Mouse (Mus musculus): Measurements from ENCODE around the gene Rab1b.

Gene Rab1b

DNA sequence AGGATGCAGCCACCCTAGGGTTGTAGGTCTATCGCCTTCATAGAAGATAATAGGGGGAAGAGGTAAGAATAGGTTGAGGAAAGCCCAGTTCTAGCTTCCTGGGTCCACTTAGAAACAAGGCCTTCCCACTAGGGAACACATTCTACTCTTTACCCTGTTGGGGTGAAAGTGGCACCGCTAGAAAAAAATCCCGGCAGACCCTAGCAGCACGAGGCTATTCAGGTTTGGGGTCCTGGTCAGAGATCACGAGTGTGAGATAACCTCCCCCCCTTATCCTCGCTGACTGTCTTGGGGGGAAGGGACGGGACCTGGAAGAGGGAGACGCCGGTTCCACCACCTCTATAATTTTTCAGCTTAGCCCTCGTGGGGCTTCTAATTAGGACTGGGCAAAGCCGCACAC is 35.8 kb downstream of the Rab1b start:
- DNase-seq: no peak

GRCm38 (mm10) chr19:5069978-5070377 is 36.9 kb downstream of the Rab1b start:
- no peak for DNase-seq

GRCm38 (mm10) chr19:5069486-5069885 is 37.4 kb downstream of the Rab1b start:
- no peak for DNase-seq

DNA sequence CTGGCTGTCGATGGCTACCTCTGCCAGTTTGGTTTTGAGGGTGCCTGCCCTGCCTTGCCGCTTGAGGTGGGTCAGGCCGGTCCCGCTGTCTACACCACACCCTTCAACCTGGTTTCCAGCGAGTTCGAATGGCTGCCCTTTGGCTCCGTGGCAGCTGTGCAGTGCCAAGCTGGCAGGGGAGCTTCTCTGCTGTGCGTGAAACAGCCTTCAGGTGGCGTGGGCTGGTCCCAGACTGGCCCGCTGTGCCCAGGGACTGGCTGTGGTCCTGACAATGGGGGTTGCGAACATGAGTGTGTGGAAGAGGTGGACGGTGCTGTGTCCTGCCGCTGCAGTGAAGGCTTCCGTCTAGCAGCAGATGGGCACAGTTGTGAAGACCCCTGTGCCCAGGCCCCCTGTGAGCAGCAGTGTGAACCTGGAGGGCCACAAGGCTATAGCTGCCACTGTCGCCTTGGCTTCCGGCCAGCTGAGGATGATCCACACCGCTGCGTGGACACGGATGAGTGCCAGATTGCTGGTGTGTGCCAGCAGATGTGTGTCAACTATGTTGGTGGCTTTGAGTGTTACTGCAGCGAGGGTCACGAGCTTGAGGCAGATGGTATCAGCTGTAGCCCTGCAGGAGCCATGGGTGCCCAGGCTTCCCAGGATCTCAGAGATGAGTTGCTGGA is 38.2 kb downstream of the Rab1b start:
- DNase-seq: no peak

DNA sequence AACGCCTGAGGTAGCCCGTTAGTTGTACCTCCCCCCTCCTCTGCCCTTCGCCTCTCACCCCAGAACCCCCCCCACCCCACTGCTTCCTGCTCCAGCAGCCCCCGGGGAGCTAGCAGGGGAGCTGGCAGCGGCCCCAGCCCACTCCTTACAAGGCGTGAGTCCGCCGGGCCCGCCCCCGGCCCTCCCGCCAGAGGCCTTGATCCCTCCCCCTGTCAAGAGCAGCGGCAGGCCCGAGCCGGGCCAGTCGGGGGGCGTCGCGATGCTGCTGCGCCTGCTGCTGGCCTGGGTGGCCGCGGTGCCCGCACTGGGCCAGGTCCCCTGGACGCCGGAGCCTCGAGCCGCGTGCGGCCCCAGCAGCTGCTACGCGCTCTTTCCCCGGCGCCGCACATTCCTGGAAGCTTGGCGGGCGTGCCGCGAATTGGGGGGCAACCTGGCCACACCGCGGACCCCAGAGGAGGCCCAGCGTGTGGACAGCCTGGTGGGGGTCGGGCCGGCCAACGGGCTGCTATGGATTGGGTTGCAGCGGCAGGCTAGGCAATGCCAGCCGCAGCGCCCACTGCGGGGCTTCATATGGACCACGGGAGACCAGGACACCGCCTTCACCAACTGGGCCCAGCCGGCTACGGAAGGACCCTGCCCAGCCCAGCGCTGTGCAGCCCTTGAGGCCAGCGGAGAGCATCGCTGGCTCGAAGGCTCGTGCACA is 38.9 kb downstream of the Rab1b start, which contains the start of gene Cd248:
Gene Cd248 (plus strand): TSS at position 212 of the 703 bp plus-strand sequence.
- no peak for DNase-seq

DNA sequence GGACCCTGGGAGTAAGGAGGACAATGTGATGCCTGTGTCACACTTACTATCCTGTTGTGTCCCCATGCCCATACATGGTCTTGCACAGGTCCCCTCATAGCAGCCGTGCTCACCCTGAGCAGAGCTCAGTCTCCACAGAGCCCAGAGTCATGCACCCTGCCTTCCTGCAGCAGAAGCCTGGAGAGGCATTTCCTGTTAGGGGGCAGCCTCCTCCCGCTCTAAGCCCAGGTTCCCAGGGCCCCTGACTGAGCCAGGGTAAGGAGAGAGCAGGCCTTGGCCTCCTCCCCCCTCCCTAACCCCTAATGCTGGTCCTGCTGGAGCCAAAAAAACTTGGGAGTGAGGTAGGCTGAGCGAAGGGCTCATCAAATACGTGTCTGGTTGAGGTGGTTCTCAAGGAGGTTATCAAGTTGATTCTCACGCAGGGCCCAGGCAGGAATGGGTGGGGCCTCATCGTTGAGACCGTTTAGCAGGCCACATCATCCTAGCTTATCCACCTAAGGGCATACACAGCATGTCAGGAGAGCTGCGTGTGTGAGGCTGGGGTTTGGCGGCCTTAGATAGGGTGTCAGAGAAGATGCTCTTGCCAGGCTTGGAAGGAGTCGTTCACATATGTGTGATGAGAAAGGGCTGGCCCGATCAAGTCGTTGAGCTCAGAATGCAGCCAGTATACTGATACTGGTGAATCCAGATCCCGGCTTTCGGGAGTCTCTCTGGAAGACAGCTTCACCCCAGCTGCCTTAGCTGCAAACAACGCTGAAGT is 39.7 kb downstream of the Rab1b start:
- DNase-seq: no peak

- no peak for DNase-seq
Measured at GRCm38 (mm10) chr19:5065104-5065503, 41.8 kb downstream of the Rab1b start.

- DNase-seq: no peak
Measured at GRCm38 (mm10) chr19:5062446-5062845, 44.4 kb downstream of the Rab1b start.

DNA sequence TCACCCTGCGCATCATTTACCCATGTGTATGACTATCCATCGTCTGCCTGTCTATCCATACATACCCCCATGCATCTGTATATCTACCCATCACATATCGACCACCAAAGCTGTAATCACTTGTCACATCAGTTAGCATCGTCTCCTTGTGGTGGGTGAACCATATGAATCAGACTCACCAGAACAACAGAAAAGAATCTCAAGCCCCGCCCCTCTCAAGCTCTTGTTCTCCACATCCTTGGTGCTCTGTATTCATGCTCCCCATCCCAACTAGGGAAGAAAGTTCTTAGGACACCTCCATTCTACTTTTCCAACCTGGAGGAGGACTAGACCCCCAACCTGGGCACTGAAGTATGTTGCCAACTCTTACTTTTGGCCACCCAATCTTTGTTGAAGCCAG is 44.8 kb downstream of the Rab1b start:
- DNase-seq: no peak

- no peak for DNase-seq
Measured at GRCm38 (mm10) chr19:5060365-5061330, 46.2 kb downstream of the Rab1b start.

DNA sequence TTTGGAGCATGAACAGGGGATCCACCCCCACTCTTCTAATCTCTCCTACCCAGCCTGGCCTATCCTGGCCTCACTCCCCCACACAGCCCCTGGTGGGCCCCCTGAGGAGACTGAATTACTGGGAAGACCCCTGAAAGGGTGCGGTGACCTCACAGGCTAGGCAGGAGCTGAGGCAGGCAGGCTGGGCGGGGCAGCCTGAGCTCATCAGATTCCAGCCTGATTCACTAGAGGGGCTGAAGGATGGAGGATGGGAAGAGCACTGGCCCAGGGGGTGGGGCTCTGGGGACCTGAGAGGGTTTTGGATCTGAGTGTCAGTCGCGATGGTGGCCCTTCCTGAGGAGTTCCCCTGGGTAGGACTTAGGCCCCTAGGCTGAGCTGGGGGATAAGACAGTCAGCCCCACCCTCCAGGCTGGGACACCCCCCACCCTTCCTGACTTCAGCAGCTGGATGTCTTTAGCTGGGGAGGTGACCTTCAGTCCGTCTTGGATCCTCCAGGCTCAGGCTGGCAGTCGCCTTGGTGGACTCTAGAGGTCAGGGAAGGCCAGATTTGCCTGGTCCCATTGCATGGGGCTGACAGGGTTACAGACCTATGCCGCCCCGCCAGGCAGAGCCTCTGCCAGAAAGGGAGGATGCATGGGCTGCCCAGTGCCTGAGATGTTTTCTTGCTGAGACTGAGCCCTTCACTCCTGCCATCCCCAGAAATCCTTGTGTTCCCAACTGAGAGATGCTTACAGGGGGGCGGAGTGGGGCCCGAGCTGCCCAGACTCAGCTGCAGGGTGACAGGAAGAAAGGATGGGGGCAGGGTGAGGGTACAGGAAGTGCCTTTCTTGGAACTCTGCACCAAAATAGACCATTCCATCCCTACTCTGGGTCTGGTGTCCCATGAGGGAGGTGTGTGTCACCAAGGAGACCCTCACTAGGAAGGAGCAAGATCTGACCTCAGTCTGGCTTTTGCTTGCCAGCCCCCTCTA is 47.8 kb downstream of the Rab1b start:
- DNase-seq: no peak

DNA sequence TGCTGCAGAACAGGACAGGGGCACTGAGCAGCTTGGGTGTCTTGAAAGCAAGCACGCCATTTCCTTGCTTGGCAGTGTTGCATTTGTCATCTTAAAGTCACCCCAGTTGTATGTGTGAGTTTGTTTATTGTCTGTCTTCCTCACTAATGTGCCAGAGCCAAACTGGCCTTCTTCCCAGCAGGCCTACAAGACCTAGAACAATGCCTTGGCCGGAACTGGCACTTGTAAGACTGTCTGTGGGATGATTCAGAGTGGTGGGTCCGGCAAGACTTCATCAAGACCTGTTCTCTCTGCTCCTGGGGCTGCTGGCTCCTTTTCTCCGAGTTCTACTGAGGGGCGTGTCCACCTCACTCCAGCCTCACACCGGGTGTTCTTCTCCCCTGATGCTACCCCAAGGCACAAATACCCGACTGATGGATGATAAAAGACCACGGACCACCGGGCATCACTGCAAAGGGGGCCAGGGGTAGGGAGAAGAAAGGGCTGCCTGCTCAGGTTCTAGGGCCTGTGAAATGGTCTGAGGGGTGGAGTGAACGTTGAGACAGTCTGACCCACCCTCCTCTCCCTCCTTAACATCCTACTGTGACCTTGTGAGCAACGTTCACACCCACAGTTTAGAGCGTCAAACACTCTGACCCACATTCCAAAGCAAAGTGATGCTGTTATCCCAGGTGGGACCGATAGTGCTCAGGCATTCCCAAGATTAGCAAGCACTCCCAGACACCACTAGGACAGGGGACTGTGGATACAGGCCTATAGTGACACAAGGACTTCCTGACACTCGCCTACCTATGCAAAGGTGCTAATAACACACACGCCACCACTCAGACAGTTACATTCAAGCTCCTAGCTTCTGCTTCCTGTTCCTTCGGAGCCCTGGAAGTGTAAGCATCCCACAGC is 48.7 kb downstream of the Rab1b start:
- DNase-seq: no peak

DNA sequence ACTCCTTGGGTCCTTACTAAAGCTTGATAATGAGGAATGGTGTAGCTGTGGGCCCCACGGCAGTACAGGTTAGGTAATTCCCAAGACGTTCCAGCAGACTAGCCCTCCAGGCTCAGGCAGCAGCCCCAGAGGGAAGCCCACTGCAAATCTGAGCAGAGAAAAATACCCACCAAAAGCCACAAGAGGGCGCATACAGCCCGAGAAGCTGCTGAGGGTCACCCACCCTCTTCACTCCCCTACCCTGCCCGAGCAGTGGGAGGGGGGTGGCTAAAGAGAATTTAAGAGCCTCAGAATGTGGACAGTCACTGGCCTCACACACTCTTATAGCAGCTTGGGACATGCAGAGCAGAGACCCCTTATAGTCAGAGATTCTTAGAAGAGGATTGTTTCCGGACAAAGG is 50.6 kb downstream of the Rab1b start:
- no peak for DNase-seq

DNA sequence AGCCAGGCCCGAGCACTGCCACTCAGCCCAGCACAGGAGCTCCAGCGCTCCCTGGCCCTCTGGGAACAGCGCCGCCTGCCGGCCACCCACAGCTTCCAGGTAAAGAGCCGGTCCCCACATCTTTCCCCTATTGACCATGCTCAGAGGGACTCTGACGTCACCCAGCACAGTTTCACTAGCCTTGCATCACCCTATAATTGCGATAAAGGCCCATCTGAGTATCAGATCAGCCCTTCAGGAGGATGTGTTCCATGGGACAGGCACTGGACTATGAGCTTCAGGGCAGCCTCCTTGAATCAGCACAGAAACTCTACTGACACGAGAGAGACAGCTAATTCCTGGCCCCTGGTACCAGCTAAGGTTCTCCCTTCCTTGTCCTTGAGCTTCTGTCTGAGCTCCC is 53.0 kb downstream of the Rab1b start:
- peak; percentile 64 to 80 for DNase-seq

GRCm38 (mm10) chr19:5052853-5053252 is 54.0 kb downstream of the Rab1b start:
- DNase-seq: peak; percentile 60 to 75

GRCm38 (mm10) chr19:5052166-5052822 is 54.6 kb downstream of the Rab1b start:
- peak; percentile 34 to 45 for DNase-seq

GRCm38 (mm10) chr19:5051515-5051914 is 55.4 kb downstream of the Rab1b start:
- DNase-seq: no peak

GRCm38 (mm10) chr19:5051031-5051430 is 55.8 kb downstream of the Rab1b start:
- DNase-seq: no peak

GRCm38 (mm10) chr19:5050047-5050905 is 56.6 kb downstream of the Rab1b start, which contains the start of gene Rin1:
Rin1 (plus strand) TSS chr19:5050481.
- no peak for DNase-seq
